Mouse (Mus musculus) G1E (cell line): ENCODE data around the gene Gapvd1.

Experiments
- CTCF ChIP-seq: IDR thresholded peaks from 2 replicates; pipeline ENCODE4 v1.5.1; 2012; ENCODE audit warnings: low read depth, low read length, inconsistent platforms, mixed read lengths
- POLR2AphosphoS5 ChIP-seq: IDR thresholded peaks from 2 replicates; pipeline ENCODE4 v1.6.1; 2012; ENCODE audit warnings: low read depth, low read length, inconsistent platforms; ENCODE audit not compliant: insufficient replicate concordance
- TAL1 ChIP-seq: conservative IDR thresholded peaks from 2 replicates; pipeline ENCODE4 v1.6.1; 2012; ENCODE audit warnings: low read depth, low read length, inconsistent platforms, mixed read lengths

GRCm38 (mm10) chr2:34668440-34669191 is 86.4 kb downstream of the Gapvd1 start:
- no peak for TF ChIP-seq POLR2AphosphoS5
- TF ChIP-seq CTCF: no peak
- TF ChIP-seq TAL1: no peak
